Comparison of ENCODE assay signal across 9 mouse cellular contexts in genomic region chr19:46961047-46961651, GRCm38 (mm10). TPM values are rescaled to one million over a fixed set of nuclear protein-coding genes. Genes with fewer than 3 reads are reported as not detected.
DNase-seq lines count a peak whose midpoint lies in the region; ATAC-seq and TF ChIP-seq lines count a peak whose summit lies in the region.
"Had no signal": no experiment of that assay in that cellular context is flagged by ENCODE, and none has a peak within 500 bp of the region (broad histone marks: within the 10 kb centered on the region; RNA-seq: fewer than 3 reads in every experiment).

No protein-coding gene starts in this region.

- peaks cover 58% of the 10 kb centered on the region for H3K4me1 ChIP-seq in heart, embryonic 13.5 days
- peaks cover 58% of the 10 kb centered on the region for H3K4me1 ChIP-seq in G1E (ENCODE audit: insufficient read depth, low read depth, low read length)
- peaks cover 37% of the 10 kb centered on the region for H3K4me1 ChIP-seq in heart, embryonic 16.5 days (ENCODE audit: control insufficient read depth, insufficient read depth, low read length)
- H3K4me1 ChIP-seq in midbrain, embryonic 11.5 days (ENCODE audit: control insufficient read depth, insufficient read depth, low read length) = peaks cover 12% of the 10 kb centered on the region; the same call in 1 of the 2 replicates

- H3K9ac ChIP-seq in heart, embryonic 13.5 days = peak overlapping the region; percentile 99
- H3K9ac ChIP-seq in heart, embryonic 16.5 days (ENCODE audit: low read length) = peak overlapping the region; percentile 97
- peak overlapping the region; percentile 82 for H3K9ac ChIP-seq in midbrain, embryonic 11.5 days (ENCODE audit: low read length)

- H3K27ac ChIP-seq in heart, embryonic 13.5 days (replicated peaks) = peak overlapping the region; percentile 99
- H3K27ac ChIP-seq in heart, embryonic 16.5 days (ENCODE audit: low read length) = peak overlapping the region; percentile 97
- peak overlapping the region; percentile 86 for H3K27ac ChIP-seq in midbrain, embryonic 11.5 days (ENCODE audit: low read depth, low read length)

- peaks cover 6% of the 10 kb centered on the region; the same call in 1 of the 2 replicates for H3K36me3 ChIP-seq in heart, embryonic 13.5 days
- H3K36me3 ChIP-seq in G1E (replicated peaks) = peaks cover 33% of the 10 kb centered on the region
- no peaks in the 10 kb centered on the region for H3K36me3 ChIP-seq in heart, embryonic 16.5 days (ENCODE audit: control insufficient read depth, insufficient read depth)
- no peaks in the 10 kb centered on the region for H3K36me3 ChIP-seq in midbrain, embryonic 11.5 days (ENCODE audit: control insufficient read depth, insufficient read depth, low read length)

- H3K4me3 ChIP-seq in heart, embryonic 13.5 days = peak overlapping the region; percentile 92
- peak overlapping the region; percentile 81 for H3K4me3 ChIP-seq in G1E (ENCODE audit: low read depth, low read length)
- peak overlapping the region; percentile 89 for H3K4me3 ChIP-seq in heart, embryonic 16.5 days (ENCODE audit: low read length)
- H3K4me3 ChIP-seq in midbrain, embryonic 11.5 days (ENCODE audit: low read depth, low read length) = peak overlapping the region; percentile 69

- no peaks in the 10 kb centered on the region for H3K27me3 ChIP-seq in heart, embryonic 13.5 days (replicated peaks)
- H3K27me3 ChIP-seq in G1E (ENCODE audit: insufficient read depth, low read length) = no peaks in the 10 kb centered on the region
- no peaks in the 10 kb centered on the region for H3K27me3 ChIP-seq in heart, embryonic 16.5 days (ENCODE audit: control insufficient read depth, insufficient read depth, low read length)
- H3K27me3 ChIP-seq in midbrain, embryonic 11.5 days (ENCODE audit: control insufficient read depth, insufficient read depth, low read length) = no peaks in the 10 kb centered on the region
- H3K27me3 ChIP-seq: Patski had no signal

- H3K9me3 ChIP-seq in heart, embryonic 13.5 days = no peaks in the 10 kb centered on the region
- no peaks in the 10 kb centered on the region for H3K9me3 ChIP-seq in G1E (replicated peaks)
- no peaks in the 10 kb centered on the region for H3K9me3 ChIP-seq in heart, embryonic 16.5 days (replicated peaks; ENCODE audit: control insufficient read depth, low read length)
- no peaks in the 10 kb centered on the region for H3K9me3 ChIP-seq in midbrain, embryonic 11.5 days (ENCODE audit: control insufficient read depth, low read length)

- no peak for TF ChIP-seq CTCF in G1E (IDR thresholded peaks at IDR 0.05; ENCODE audit: low read depth, low read length)

- no peak for ATAC-seq in heart, embryonic 13.5 days (ENCODE audit: extremely low read depth, insufficient number of reproducible peaks, low FRiP score, low TSS enrichment)
- ATAC-seq in G1E (ENCODE audit: extremely low read depth, insufficient number of reproducible peaks, low FRiP score, poor library complexity, severe bottlenecking) = no peak
- peak; percentile 1; the same call in 1 of the 2 replicates for ATAC-seq in heart, embryonic 16.5 days (replicated peaks; ENCODE audit: extremely low read depth, insufficient read depth, low FRiP score)
- no peak for ATAC-seq in midbrain, embryonic 11.5 days (ENCODE audit: low FRiP score)

- no peak for DNase-seq in heart, adult 11 months
- no peak for DNase-seq in G1E (ENCODE audit: low spot score)
- peak; percentile 87 for DNase-seq in midbrain, embryonic 11.5 days (ENCODE audit: low spot score, missing footprints)
- DNase-seq in left cerebral cortex, adult 18-20 months (ENCODE audit: low spot score in 2 of 2) = no peak
- no peak for DNase-seq in layer of hippocampus, postnatal 10 days (ENCODE audit: low spot score in 2 of 2)
- no peak for DNase-seq in left cerebral cortex, adult 11 months (ENCODE audit: low spot score)

- 6% methylated on average over 22 of the region's 22 CpGs for WGBS in heart, embryonic 13.5 days
- 4% methylated on average over 22 of the region's 22 CpGs for WGBS in heart, embryonic 16.5 days
- WGBS in midbrain, embryonic 11.5 days = 7% methylated on average over 21 of the region's 22 CpGs

- peak overlapping the region; percentile 87 for H3K4me2 ChIP-seq in heart, embryonic 13.5 days
- peak overlapping the region; percentile 75 for H3K4me2 ChIP-seq in heart, embryonic 16.5 days (ENCODE audit: low read depth, low read length)
- peak overlapping the region; percentile 49 for H3K4me2 ChIP-seq in midbrain, embryonic 11.5 days

RNA-seq across cellular contexts. Expression of gene Ina, which starts 53.3 kb away (rescaled TPM):
- polyA plus RNA-seq in heart, embryonic 13.5 days (2015; fragmentation: Nextera tagmentation; extraction: Ambion mirVana) = 0.52 and 0.74 TPM in 2 replicates
- total RNA-seq in G1E (2014; fragmentation: Nextera tagmentation) (not detected in 2 replicates), G1E (2017) (0.11 and 0.12 TPM in 2 replicates)
- not detected in 2 replicates for polyA plus RNA-seq in G1E (2012)
- 0.37 and 0.41 TPM in 2 replicates for polyA plus RNA-seq in heart, embryonic 16.5 days (2015; fragmentation: Nextera tagmentation; extraction: Ambion mirVana)
- 179 and 186 TPM in 2 replicates for polyA plus RNA-seq in midbrain, embryonic 11.5 days (2014; fragmentation: Nextera tagmentation; extraction: Ambion mirVana)
- 100 to 1,000 TPM; 208 to 220 TPM for total RNA-seq in left cerebral cortex, adult 18-20 months (2021)
- 100 to 1,000 TPM; 197 to 202 TPM for total RNA-seq in layer of hippocampus, postnatal 10 days (2021)

RNA-seq across cellular contexts. Expression of gene Nt5c2, which starts 53.8 kb away (rescaled TPM):
- 102 and 124 TPM in 2 replicates for polyA plus RNA-seq in heart, embryonic 13.5 days (2015; fragmentation: Nextera tagmentation; extraction: Ambion mirVana)
- 148 TPM in 2 replicates for total RNA-seq in G1E (2014; fragmentation: Nextera tagmentation)
- total RNA-seq in G1E (2017) = 136 and 158 TPM in 2 replicates
- polyA plus RNA-seq in G1E (2012) = 7.2 and 17.0 TPM in 2 replicates
- 136 and 142 TPM in 2 replicates for polyA plus RNA-seq in heart, embryonic 16.5 days (2015; fragmentation: Nextera tagmentation; extraction: Ambion mirVana)
- 73.5 and 79.6 TPM in 2 replicates for polyA plus RNA-seq in midbrain, embryonic 11.5 days (2014; fragmentation: Nextera tagmentation; extraction: Ambion mirVana)
- 10 to 100 TPM; 78.9 to 82.6 TPM for total RNA-seq in left cerebral cortex, adult 18-20 months (2021)
- total RNA-seq in layer of hippocampus, postnatal 10 days (2021) = 10 to 100 TPM; 65.6 to 78.1 TPM

Comparison
In these comparisons a context has a peak if more than half of its experiments do, and no peak if none do; other contexts are left out.
1. RNA of gene Ina, which starts 53.3 kb away (polyA plus RNA-seq): 179 to 186 TPM in midbrain, embryonic 11.5 days; 0.52 to 0.74 TPM in heart, embryonic 13.5 days, 0.37 to 0.41 TPM in heart, embryonic 16.5 days and not detected in G1E; every median in the first group is over 100 times any median in the second.
2. Peak in every context shown above with its lines, with median percentiles within 50 percentile points of each other: H3K27ac ChIP-seq, H3K4me2 ChIP-seq, H3K4me3 ChIP-seq and H3K9ac ChIP-seq.